Mouse (Mus musculus): ENCODE data around the gene Kcnk13. TPM values are rescaled to one million over a fixed set of nuclear protein-coding genes. Genes with fewer than 3 reads are reported as not detected.

The Kcnk13 gene
- total RNA-seq, 4 experiments from 2014 or later: 1.0 to 1.3 (median 1.1) TPM

DNA sequence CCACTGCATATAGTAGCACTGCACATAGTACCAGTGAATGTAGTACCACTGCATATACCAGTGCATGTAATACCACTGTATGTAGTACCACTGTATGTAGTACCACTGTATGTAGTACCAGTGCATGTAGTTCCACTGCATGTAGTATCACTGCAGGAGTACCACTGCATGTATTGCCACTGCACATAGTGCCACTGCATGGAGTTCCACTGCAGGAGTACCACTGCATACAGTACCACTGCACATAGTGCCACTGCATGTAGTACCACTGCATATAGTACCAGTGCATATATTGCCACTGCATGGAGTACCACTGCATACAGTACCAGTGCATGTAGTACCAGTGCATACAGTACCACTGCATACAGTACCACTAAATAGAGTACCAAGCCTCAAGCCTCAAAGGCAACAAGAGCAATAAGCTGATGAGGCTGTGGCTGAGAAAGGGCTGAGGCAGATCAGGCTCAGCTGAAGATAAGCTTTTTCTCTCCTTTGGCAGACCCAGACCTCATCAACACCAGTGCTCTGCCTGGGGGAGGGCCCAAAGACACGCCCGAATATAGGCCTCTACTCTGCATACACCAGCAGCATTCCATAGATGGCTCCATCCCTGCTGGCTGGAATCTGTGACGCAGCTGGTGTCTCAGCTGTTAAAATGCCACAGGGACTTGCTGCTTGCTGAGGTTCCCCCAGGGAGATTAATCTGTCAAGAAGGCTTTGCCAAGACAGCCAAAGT lies 135.8 kb downstream of the Kcnk13 start:
- no peak for DNase-seq

GRCm38 (mm10) chr12:100100707-100101030 lies 136.4 kb downstream of the Kcnk13 start:
- DNase-seq: no peak

- no peak for DNase-seq
Observed at GRCm38 (mm10) chr12:100101651-100102050, 137.4 kb downstream of the Kcnk13 start.

GRCm38 (mm10) chr12:100104530-100104929 lies 140.2 kb downstream of the Kcnk13 start:
- no peak for DNase-seq

- no peak for DNase-seq
Observed at GRCm38 (mm10) chr12:100106275-100106895, 142.1 kb downstream of the Kcnk13 start.

GRCm38 (mm10) chr12:100107436-100107835 lies 143.1 kb downstream of the Kcnk13 start:
- no peak for DNase-seq

- peak; percentile 71 for DNase-seq
Observed at GRCm38 (mm10) chr12:100109986-100110696, 145.8 kb downstream of the Kcnk13 start, which contains the start of gene Psmc1. Psmc1 (plus strand) TSS chr12:100110154.

Small RNA genes lying within 50 kb of the gene (microRNA-seq; reads per million reads assigned to microRNA genes)
- gene Gm23291: 0 reads per million in 2 experiments

Other genes starting within 250 kb of the Kcnk13 start
- under 1 TPM; 0.13 to 0.49 (median 0.30) TPM for gene Efcab11, start 80.1 kb upstream of the Kcnk13 start, total RNA-seq (2022)
- gene Tdp1, start 80.0 kb upstream of the Kcnk13 start, total RNA-seq (2022): 10 to 100 TPM; 12.2 to 23.8 (median 14.9) TPM
- gene Psmc1, start 145.7 kb downstream of the Kcnk13 start, total RNA-seq (2022): 100 to 1,000 TPM; 185 to 258 (median 197) TPM
- gene Nrde2, start 195.2 kb downstream of the Kcnk13 start, total RNA-seq (2022): 10 to 100 TPM; 20.3 to 25.0 (median 23.4) TPM
- 100 to 1,000 TPM; 303 to 399 (median 341) TPM for gene Calm1, start 234.9 kb downstream of the Kcnk13 start, total RNA-seq (2022)

Measured in adrenal gland, adult 8-10 months (tissue).